Comparison of ENCODE assay signal across 12 mouse cellular contexts in the genomic region with DNA sequence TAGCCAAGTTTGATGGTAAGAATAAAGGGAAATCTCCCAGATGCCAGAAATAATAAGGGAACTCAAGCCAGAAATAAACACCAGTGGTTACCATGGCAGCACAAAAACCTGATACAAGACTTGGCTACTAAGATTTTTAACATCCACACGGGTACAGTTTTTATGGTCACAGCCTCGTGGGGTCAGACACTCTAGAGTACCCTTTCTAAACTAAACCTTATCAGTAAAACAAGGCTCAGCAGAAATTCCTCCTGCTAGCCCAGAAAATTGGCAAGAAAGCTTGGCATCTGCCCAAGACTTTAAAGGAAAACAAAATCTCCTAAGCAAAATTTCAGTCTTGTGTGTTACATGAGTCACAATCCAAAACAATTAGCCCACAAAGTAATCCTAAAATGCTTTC. TPM values are rescaled to one million over a fixed set of nuclear protein-coding genes. Genes with fewer than 3 reads are reported as not detected.
A peak's percentile ranks its signal among the peaks of the same experiment; 100 is the strongest.
DNase-seq lines count a peak whose midpoint lies in the region; ATAC-seq and TF ChIP-seq lines count a peak whose summit lies in the region.
"Had no signal": no experiment of that assay in that cellular context is flagged by ENCODE, and none has a peak within 500 bp of the region (broad histone marks: within the 10 kb centered on the region; RNA-seq: fewer than 3 reads in every experiment).

No protein-coding gene starts in this region.

- TF ChIP-seq CTCF in gastrocnemius, adult 2 months (IDR thresholded peaks at IDR 0.05): no peak
- no peak for TF ChIP-seq CTCF in lung, embryonic 14.5 days (IDR thresholded peaks at IDR 0.05; ENCODE audit: low read depth)
- TF ChIP-seq CTCF in lung, postnatal 0 days (IDR thresholded peaks at IDR 0.05): no peak

- H3K9me3 ChIP-seq in lung, embryonic 14.5 days (ENCODE audit: low read depth, low read length): no peaks in the 10 kb centered on the region
- H3K9me3 ChIP-seq in lung, postnatal 0 days (ENCODE audit: low read length): no peaks in the 10 kb centered on the region
- H3K9me3 ChIP-seq in heart, embryonic 11.5 days (replicated peaks; ENCODE audit: control insufficient read depth, low read length): no peaks in the 10 kb centered on the region
- no peaks in the 10 kb centered on the region for H3K9me3 ChIP-seq in liver, embryonic 12.5 days (replicated peaks)

- peak; percentile 20 for DNase-seq in gastrocnemius, adult 2 months
- no peak for DNase-seq in gastrocnemius, postnatal 25 days
- DNase-seq in lung, embryonic 14.5 days: peak; percentile 82
- no peak for DNase-seq in lung, postnatal 0 days (ENCODE audit: low spot score)
- peak; percentile 49 for DNase-seq in lung, postnatal 36 days
- DNase-seq in frontal cortex, postnatal 25 days (ENCODE audit: low spot score in 2 of 2): no peak
- DNase-seq: cerebellum, postnatal 36 days; right cerebral cortex, adult 18-20 months had no signal

- intact Hi-C loops in gastrocnemius, adult 2 months (cut with DNase I): no loop called here

- H3K4me3 ChIP-seq in gastrocnemius, adult 2 months: peak overlapping the region; percentile 21; the same call in 1 of the 2 replicates
- H3K4me3 ChIP-seq in lung, embryonic 14.5 days (ENCODE audit: low read depth, low read length): no peak overlapping the region
- no peak overlapping the region for H3K4me3 ChIP-seq in lung, postnatal 0 days (ENCODE audit: low read depth, low read length)
- no peak overlapping the region for H3K4me3 ChIP-seq in heart, embryonic 11.5 days (ENCODE audit: low read depth, low read length)
- no peak overlapping the region for H3K4me3 ChIP-seq in liver, embryonic 12.5 days

- H3K4me1 ChIP-seq in lung, embryonic 14.5 days (ENCODE audit: insufficient read depth): peaks cover 9% of the 10 kb centered on the region; the same call in 1 of the 2 replicates
- H3K4me1 ChIP-seq in lung, postnatal 0 days (ENCODE audit: insufficient read depth, low read depth, low read length): no peaks in the 10 kb centered on the region
- peaks cover 19% of the 10 kb centered on the region for H3K4me1 ChIP-seq in heart, embryonic 11.5 days (ENCODE audit: control insufficient read depth, insufficient read depth, low read length)
- no peaks in the 10 kb centered on the region for H3K4me1 ChIP-seq in liver, embryonic 12.5 days

- no peak for TF ChIP-seq EP300 in lung, postnatal 0 days (IDR thresholded peaks at IDR 0.05)

- no peak overlapping the region for H3K4me2 ChIP-seq in lung, embryonic 14.5 days
- no peak overlapping the region for H3K4me2 ChIP-seq in lung, postnatal 0 days (replicated peaks; ENCODE audit: low read depth, low read length)
- no peak overlapping the region for H3K4me2 ChIP-seq in heart, embryonic 11.5 days
- no peak overlapping the region for H3K4me2 ChIP-seq in liver, embryonic 12.5 days

- WGBS in lung, embryonic 14.5 days: 0% methylated on average over 2 of the region's 2 CpGs
- WGBS in lung, postnatal 0 days: 5% methylated on average over 2 of the region's 2 CpGs
- WGBS in heart, embryonic 11.5 days (ENCODE audit: insufficient replicate concordance): 10% methylated on average over 2 of the region's 2 CpGs
- 26% methylated on average over 2 of the region's 2 CpGs for WGBS in liver, embryonic 12.5 days (ENCODE audit: insufficient replicate concordance)

- no peak overlapping the region for H3K9ac ChIP-seq in lung, embryonic 14.5 days
- H3K9ac ChIP-seq in lung, postnatal 0 days (replicated peaks; ENCODE audit: low read depth): no peak overlapping the region
- peak overlapping the region; percentile 43; the same call in 1 of the 2 replicates for H3K9ac ChIP-seq in heart, embryonic 11.5 days (ENCODE audit: low read depth, low read length)
- no peak overlapping the region for H3K9ac ChIP-seq in liver, embryonic 12.5 days

- ATAC-seq in lung, embryonic 14.5 days (ENCODE audit: insufficient read depth): peak; percentile 65
- no peak for ATAC-seq in lung, postnatal 0 days
- no peak for ATAC-seq in heart, embryonic 11.5 days (replicated peaks; ENCODE audit: insufficient number of reproducible peaks, low FRiP score, low TSS enrichment)
- ATAC-seq in liver, embryonic 12.5 days: no peak

- no peaks in the 10 kb centered on the region for H3K36me3 ChIP-seq in lung, embryonic 14.5 days (ENCODE audit: insufficient read depth)
- no peaks in the 10 kb centered on the region for H3K36me3 ChIP-seq in lung, postnatal 0 days (ENCODE audit: insufficient read depth, low read length)
- H3K36me3 ChIP-seq in heart, embryonic 11.5 days (ENCODE audit: control insufficient read depth, insufficient read depth, low read length): no peaks in the 10 kb centered on the region
- H3K36me3 ChIP-seq in liver, embryonic 12.5 days: no peaks in the 10 kb centered on the region

- peak overlapping the region; percentile 17; the same call in 1 of the 2 replicates for H3K27ac ChIP-seq in gastrocnemius, adult 2 months
- no peak overlapping the region for H3K27ac ChIP-seq in lung, embryonic 14.5 days (ENCODE audit: low read depth)
- no peak overlapping the region for H3K27ac ChIP-seq in lung, postnatal 0 days (ENCODE audit: low read length)
- no peak overlapping the region for H3K27ac ChIP-seq in heart, embryonic 11.5 days (ENCODE audit: low read depth, low read length)
- H3K27ac ChIP-seq in liver, embryonic 12.5 days: no peak overlapping the region

- H3K27me3 ChIP-seq in lung, embryonic 14.5 days (ENCODE audit: insufficient read depth, low read length): no peaks in the 10 kb centered on the region
- H3K27me3 ChIP-seq in lung, postnatal 0 days (replicated peaks; ENCODE audit: insufficient read depth, low read length): no peaks in the 10 kb centered on the region
- H3K27me3 ChIP-seq in heart, embryonic 11.5 days (ENCODE audit: control insufficient read depth, insufficient read depth, low read length): no peaks in the 10 kb centered on the region
- no peaks in the 10 kb centered on the region for H3K27me3 ChIP-seq in liver, embryonic 12.5 days (replicated peaks)
- H3K27me3 ChIP-seq: CH12.LX had no signal

RNA-seq across cellular contexts. Expression of a gene that starts 17.0 kb away (rescaled TPM):
- total RNA-seq in gastrocnemius, adult 2 months (2021): 1 to 10 TPM; 5.0 to 5.8 TPM
- 1 to 10 TPM; 7.9 to 8.6 TPM for total RNA-seq in gastrocnemius, postnatal 25 days (2021)
- polyA plus RNA-seq in lung, embryonic 14.5 days (2014; fragmentation: Nextera tagmentation; extraction: Ambion mirVana): 14.5 and 17.1 TPM in 2 replicates
- polyA plus RNA-seq in lung, postnatal 0 days (2015; fragmentation: Nextera tagmentation; extraction: Ambion mirVana): 24.7 and 26.7 TPM in 2 replicates
- 18.0 and 24.8 TPM in 2 replicates for polyA plus RNA-seq in heart, embryonic 11.5 days (2014; fragmentation: Nextera tagmentation; extraction: Ambion mirVana)
- 4.8 and 5.3 TPM in 2 replicates for polyA plus RNA-seq in liver, embryonic 12.5 days (2016; fragmentation: Nextera tagmentation; extraction: Ambion mirVana)
- total RNA-seq: granulocyte monocyte progenitor cell, adult 5-6 weeks had no signal

Comparison
In these comparisons a context has a peak if more than half of its experiments do, and no peak if none do; other contexts are left out.
1. DNase-seq: peak in gastrocnemius, adult 2 months (single experiment), lung, embryonic 14.5 days (single experiment) and lung, postnatal 36 days (single experiment); none in gastrocnemius, postnatal 25 days (single experiment), lung, postnatal 0 days (single experiment) and frontal cortex, postnatal 25 days (0 of 2).